Mouse (Mus musculus) small intestine, adult 2 months (tissue): ENCODE data around the gene Olig3. TPM values are rescaled to one million over a fixed set of nuclear protein-coding genes. Genes with fewer than 3 reads are reported as not detected.
"Not testable (repeated sequence)": the region's sequence is repeated elsewhere in the genome, so short reads cannot be mapped to it uniquely, and the experiment has no call there.

ENCODE experiments used
- H3K27ac ChIP-seq: fragments of 200-500 bp; 2 replicates; pipeline ENCODE4 v1.5.1; 2012; ENCODE audit warnings: low read depth, low read length, control low read depth, inconsistent platforms; ENCODE audit not compliant: insufficient read depth
- H3K27me3 ChIP-seq: fragments of 200-500 bp; 2 replicates; pipeline ENCODE4 v1.6.1; 2012; ENCODE audit warnings: mild to moderate bottlenecking, moderate library complexity, low read length, inconsistent platforms; ENCODE audit not compliant: control insufficient read depth, insufficient read depth
- H3K36me3 ChIP-seq: fragments of 200-500 bp; 2 replicates; pipeline ENCODE4 v1.6.1; 2012; ENCODE audit warnings: mild to moderate bottlenecking, low read length, control low read depth, inconsistent platforms; ENCODE audit not compliant: control insufficient read depth, insufficient read depth
- H3K4me1 ChIP-seq: fragments of 200-500 bp; 2 replicates; pipeline ENCODE4 v1.6.1; 2012; ENCODE audit warnings: low read length, inconsistent platforms, mixed read lengths; ENCODE audit not compliant: control insufficient read depth, insufficient read depth, insufficient read length
- H3K4me3 ChIP-seq: fragments of 200-500 bp; 2 replicates; pipeline ENCODE4 v1.5.1; 2012; ENCODE audit warnings: low read depth, mild to moderate bottlenecking, control low read depth, inconsistent platforms, low read length, moderate library complexity
- CTCF ChIP-seq: fragments of 200-500 bp; IDR thresholded peaks from 2 replicates; pipeline ENCODE4 v1.5.1; 2012; ENCODE audit warnings: low read depth, mild to moderate bottlenecking, control low read depth, inconsistent platforms, low read length, moderate library complexity, mixed read lengths; ENCODE audit not compliant: insufficient replicate concordance, insufficient read length; ENCODE audit errors: extremely low read depth
- POLR2A ChIP-seq: fragments of 200-500 bp; IDR thresholded peaks from 2 replicates; pipeline ENCODE4 v1.6.1; 2012; ENCODE audit warnings: low read depth, mild to moderate bottlenecking, control low read depth, inconsistent platforms, low read length, moderate library complexity
- WGBS: fragments of 180-500 bp; shearing (Covaris S2); methylation state at CpG from one replicate; pipeline ENCODE4 v1.1.7; 2018; 5-methylcytosine and 5-hydroxymethylcytosine counted together
- polyA plus RNA-seq: library from polyadenylated mRNA; depleted of rRNA; stranded (reverse); fragments of >200 nt; gene quantifications from 2 replicates; pipeline ENCODE4 v1.2.3, GENCODE M21; 2012

Gene Olig3
- polyA plus RNA-seq, 1 experiment: not detected

- H3K4me3 ChIP-seq: no peak overlapping the region
- 6% methylated on average over 17 of the region's 17 CpGs for WGBS
Measured at GRCm38 (mm10) chr10:19362861-19363260, 6.5 kb downstream of the Olig3 start.

GRCm38 (mm10) chr10:19363365-19363764 lies 7.0 kb downstream of the Olig3 start:
- no peak overlapping the region for H3K4me3 ChIP-seq
- H3K4me1 ChIP-seq: no peaks in the 10 kb centered on the region
- no peak overlapping the region for H3K27ac ChIP-seq
- H3K27me3 ChIP-seq: peaks cover 45% of the 10 kb centered on the region
- 20% methylated on average over 5 of the region's 5 CpGs for WGBS
- TF ChIP-seq POLR2A (no peak), CTCF (no peak)
- H3K36me3 ChIP-seq: no peaks in the 10 kb centered on the region

More at GRCm38 (mm10) chr10:19362861-19363260, 6.5 kb downstream of the Olig3 start:
- Histone ChIP-seq H3K4me1 (no peaks in the 10 kb centered on the region), H3K27ac (no peak overlapping the region), H3K36me3 (no peaks in the 10 kb centered on the region), H3K27me3 (peaks cover 49% of the 10 kb centered on the region)
- TF ChIP-seq CTCF: no peak
- TF ChIP-seq POLR2A: no peak

GRCm38 (mm10) chr10:19369143-19369542 lies 12.8 kb downstream of the Olig3 start:
- no peaks in the 10 kb centered on the region for H3K36me3 ChIP-seq
- no peak overlapping the region for H3K4me3 ChIP-seq
- no peak for TF ChIP-seq CTCF
- no peak for TF ChIP-seq POLR2A

DNA sequence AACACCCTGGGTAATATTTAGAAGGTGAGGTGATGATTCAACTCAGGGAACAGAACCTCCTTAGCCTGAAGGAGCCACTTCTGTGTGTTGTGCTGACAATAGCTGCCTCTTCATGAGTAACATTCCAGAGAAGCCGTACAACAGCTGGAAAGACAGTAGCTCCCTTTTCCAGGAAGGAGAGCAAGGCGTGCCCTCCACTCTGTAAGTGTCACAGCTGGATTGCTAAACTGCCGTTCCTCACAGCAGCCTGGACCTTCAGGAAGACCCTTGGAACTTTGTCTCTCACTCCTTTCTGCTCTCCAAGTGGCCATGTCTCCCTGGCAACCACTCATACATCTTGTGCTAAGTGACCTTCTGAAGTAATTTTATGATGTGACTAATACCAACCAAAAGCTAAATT lies 13.8 kb downstream of the Olig3 start:
- no peak for TF ChIP-seq CTCF
- TF ChIP-seq POLR2A: no peak
- Histone ChIP-seq H3K4me3 (no peak overlapping the region), H3K27ac (no peak overlapping the region), H3K27me3 (no peaks in the 10 kb centered on the region), H3K36me3 (no peaks in the 10 kb centered on the region), H3K4me1 (no peaks in the 10 kb centered on the region)
- 66% methylated on average over 3 of the region's 3 CpGs for WGBS

More at GRCm38 (mm10) chr10:19369143-19369542, 12.8 kb downstream of the Olig3 start:
- H3K27ac ChIP-seq: no peak overlapping the region
- no peaks in the 10 kb centered on the region for H3K4me1 ChIP-seq
- WGBS: 89% methylated on average over 9 of the region's 9 CpGs
- H3K27me3 ChIP-seq: no peaks in the 10 kb centered on the region

DNA sequence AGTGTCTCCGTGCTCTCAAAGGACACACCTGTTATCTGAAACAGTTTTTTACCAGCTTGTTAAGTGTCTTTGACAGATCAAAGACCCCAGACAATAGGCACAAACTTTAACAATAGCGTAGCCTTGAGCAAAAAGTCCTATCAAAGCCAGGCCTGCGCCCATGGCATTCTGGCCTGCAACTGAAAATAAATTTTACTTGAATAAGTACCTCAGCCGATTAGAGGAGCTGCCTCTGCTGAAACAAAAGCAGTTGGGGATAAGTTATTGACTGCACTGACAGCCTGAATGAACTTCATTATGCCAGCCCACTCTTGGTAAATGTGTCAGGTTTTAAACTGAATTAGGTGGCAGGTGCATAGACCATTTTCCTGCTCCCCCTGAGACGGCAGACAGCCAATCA lies 15.9 kb downstream of the Olig3 start:
- no peaks in the 10 kb centered on the region for H3K4me1 ChIP-seq
- TF ChIP-seq CTCF: no peak
- TF ChIP-seq POLR2A: no peak
- no peaks in the 10 kb centered on the region for H3K27me3 ChIP-seq
- H3K27ac ChIP-seq: no peak overlapping the region
- H3K36me3 ChIP-seq: no peaks in the 10 kb centered on the region
- H3K4me3 ChIP-seq: no peak overlapping the region
- WGBS: 74% methylated on average over 5 of the region's 5 CpGs

GRCm38 (mm10) chr10:19373797-19374196 lies 17.5 kb downstream of the Olig3 start:
- WGBS: 69% methylated on average over 7 of the region's 7 CpGs
- TF ChIP-seq POLR2A (no peak), CTCF (no peak)
- H3K27me3 ChIP-seq: no peaks in the 10 kb centered on the region
- no peak overlapping the region for H3K27ac ChIP-seq
- H3K36me3 ChIP-seq: no peaks in the 10 kb centered on the region
- no peak overlapping the region for H3K4me3 ChIP-seq
- no peaks in the 10 kb centered on the region for H3K4me1 ChIP-seq

GRCm38 (mm10) chr10:19374311-19374710 lies 18.0 kb downstream of the Olig3 start:
- Histone ChIP-seq H3K4me3 (no peak overlapping the region), H3K27me3 (no peaks in the 10 kb centered on the region), H3K27ac (no peak overlapping the region), H3K4me1 (no peaks in the 10 kb centered on the region), H3K36me3 (no peaks in the 10 kb centered on the region)
- 80% methylated on average over 3 of the region's 3 CpGs for WGBS
- no peak for TF ChIP-seq CTCF
- TF ChIP-seq POLR2A: no peak

- no peaks in the 10 kb centered on the region for H3K36me3 ChIP-seq
- WGBS: 91% methylated on average over 2 of the region's 2 CpGs
- no peaks in the 10 kb centered on the region for H3K4me1 ChIP-seq
- H3K27me3 ChIP-seq: no peaks in the 10 kb centered on the region
- TF ChIP-seq CTCF (no peak), POLR2A (no peak)
- no peak overlapping the region for H3K4me3 ChIP-seq
- no peak overlapping the region for H3K27ac ChIP-seq
Measured at GRCm38 (mm10) chr10:19375838-19376237, 19.5 kb downstream of the Olig3 start.

DNA sequence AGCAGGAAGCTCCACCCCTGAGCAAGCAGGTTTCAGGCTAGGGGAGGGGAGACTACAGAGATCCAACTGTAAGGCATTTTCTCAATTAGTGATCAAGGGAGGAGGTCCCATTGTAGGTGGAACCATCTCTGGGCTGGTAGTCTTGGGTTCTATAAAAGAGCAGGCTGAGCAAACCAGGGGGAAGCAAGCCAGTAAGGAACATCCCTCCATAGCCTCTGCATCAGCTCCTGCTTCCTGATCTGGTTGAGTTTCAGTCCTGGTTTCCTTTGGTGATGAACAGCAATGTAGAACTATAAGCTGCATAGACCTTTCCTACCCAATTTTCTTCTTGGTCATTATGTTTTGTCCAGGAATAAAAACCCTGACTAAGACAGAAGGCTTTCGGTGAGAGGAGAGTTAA lies 24.6 kb downstream of the Olig3 start:
- not testable (repeated sequence) for H3K27ac ChIP-seq, H3K27me3 ChIP-seq, H3K36me3 ChIP-seq, H3K4me1 ChIP-seq, H3K4me3 ChIP-seq
- 96% methylated on average over 1 of the region's 1 CpGs for WGBS
